Comparison of ENCODE assay signal across 25 mouse cellular contexts in the genomic region with DNA sequence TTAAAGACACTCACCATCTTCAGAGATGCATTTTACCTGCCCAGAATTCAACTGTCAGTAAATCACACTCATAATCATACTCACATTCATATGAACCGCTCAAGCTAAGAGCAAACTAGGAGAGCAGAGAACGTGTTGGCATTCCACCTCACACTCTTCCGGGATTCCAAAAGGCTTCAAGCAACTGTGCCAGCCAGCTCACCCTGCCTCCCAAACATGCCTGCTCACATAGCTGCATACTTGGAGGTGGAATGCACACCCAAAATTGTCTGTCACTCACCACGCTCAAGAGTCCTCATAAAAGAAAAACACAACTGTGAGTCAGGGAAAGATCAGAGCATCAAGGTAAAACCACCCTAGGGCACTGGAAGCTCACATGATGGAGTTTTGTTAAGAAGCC. TPM values are rescaled to one million over a fixed set of nuclear protein-coding genes. Genes with fewer than 3 reads are reported as not detected.
DNase-seq lines count a peak whose midpoint lies in the region; ATAC-seq and TF ChIP-seq lines count a peak whose summit lies in the region.
"Had no signal": no experiment of that assay in that cellular context is flagged by ENCODE, and none has a peak within 500 bp of the region (broad histone marks: within the 10 kb centered on the region; RNA-seq: fewer than 3 reads in every experiment).

No protein-coding gene starts in this region.

- H3K9me3 ChIP-seq in heart, embryonic 10.5 days, result no peaks in the 10 kb centered on the region
- no peaks in the 10 kb centered on the region for H3K9me3 ChIP-seq in limb, embryonic 12.5 days
- no peaks in the 10 kb centered on the region for H3K9me3 ChIP-seq in limb, embryonic 10.5 days (replicated peaks)
- no peaks in the 10 kb centered on the region for H3K9me3 ChIP-seq in heart, embryonic 16.5 days (replicated peaks; ENCODE audit: control insufficient read depth, low read length)
- H3K9me3 ChIP-seq: forebrain, embryonic 13.5 days; limb, embryonic 13.5 days; liver, embryonic 13.5 days; lung, embryonic 15.5 days; midbrain, embryonic 12.5 days; stomach, embryonic 15.5 days had no signal

- peaks cover 39% of the 10 kb centered on the region for H3K4me1 ChIP-seq in heart, embryonic 10.5 days
- peaks cover 17% of the 10 kb centered on the region for H3K4me1 ChIP-seq in limb, embryonic 12.5 days (replicated peaks)
- peaks cover 10% of the 10 kb centered on the region for H3K4me1 ChIP-seq in limb, embryonic 10.5 days
- H3K4me1 ChIP-seq in heart, embryonic 16.5 days (ENCODE audit: control insufficient read depth, insufficient read depth, low read length), result peaks cover 41% of the 10 kb centered on the region
- no peaks in the 10 kb centered on the region for H3K4me1 ChIP-seq in thymus, adult 2 months (replicated peaks; ENCODE audit: control insufficient read depth, insufficient read depth, low read length)
- H3K4me1 ChIP-seq: forebrain, embryonic 13.5 days; liver, embryonic 13.5 days; midbrain, embryonic 12.5 days had no signal

- H3K27me3 ChIP-seq in heart, embryonic 10.5 days (ENCODE audit: insufficient read depth, poor library complexity, severe bottlenecking), result no peaks in the 10 kb centered on the region
- no peaks in the 10 kb centered on the region for H3K27me3 ChIP-seq in limb, embryonic 12.5 days
- H3K27me3 ChIP-seq in limb, embryonic 10.5 days (ENCODE audit: low read depth, poor library complexity, severe bottlenecking), result no peaks in the 10 kb centered on the region
- no peaks in the 10 kb centered on the region for H3K27me3 ChIP-seq in heart, embryonic 16.5 days (ENCODE audit: control insufficient read depth, insufficient read depth, low read length)
- H3K27me3 ChIP-seq in thymus, adult 2 months (ENCODE audit: control insufficient read depth, insufficient read depth, low read length), result no peaks in the 10 kb centered on the region
- H3K27me3 ChIP-seq: forebrain, embryonic 13.5 days; limb, embryonic 13.5 days; liver, embryonic 13.5 days; lung, embryonic 15.5 days; midbrain, embryonic 12.5 days; stomach, embryonic 15.5 days had no signal

- H3K36me3 ChIP-seq in heart, embryonic 10.5 days, result peaks cover 17% of the 10 kb centered on the region
- 0 out of 2 replicates have a peak, but pooled peaks cover 4% of the 10 kb centered on the region for H3K36me3 ChIP-seq in limb, embryonic 12.5 days
- peaks cover 8% of the 10 kb centered on the region for H3K36me3 ChIP-seq in limb, embryonic 10.5 days
- H3K36me3 ChIP-seq in heart, embryonic 16.5 days (ENCODE audit: control insufficient read depth, insufficient read depth), result peaks cover 9% of the 10 kb centered on the region
- H3K36me3 ChIP-seq in thymus, adult 2 months (ENCODE audit: control insufficient read depth, insufficient read depth, low read length), result no peaks in the 10 kb centered on the region
- H3K36me3 ChIP-seq: liver, embryonic 13.5 days; lung, embryonic 15.5 days; midbrain, embryonic 12.5 days; stomach, embryonic 15.5 days had no signal

- no peak overlapping the region for H3K4me2 ChIP-seq in limb, embryonic 12.5 days
- peak overlapping the region; percentile 42 for H3K4me2 ChIP-seq in heart, embryonic 16.5 days (ENCODE audit: low read depth, low read length)
- H3K4me2 ChIP-seq: forebrain, embryonic 13.5 days; hindbrain, embryonic 14.5 days; limb, embryonic 13.5 days; liver, embryonic 13.5 days; lung, embryonic 15.5 days; midbrain, embryonic 12.5 days; stomach, embryonic 15.5 days had no signal

- DNase-seq in heart, adult 11 months, result peak; percentile 86
- no peak for DNase-seq in heart, embryonic 10.5 days (ENCODE audit: low spot score)
- no peak for DNase-seq in limb, embryonic 10.5 days (ENCODE audit: low spot score)
- peak; percentile 54 for DNase-seq in lung, postnatal 25 days (ENCODE audit: low spot score)
- no peak for DNase-seq in neural tube, embryonic 10.5 days (ENCODE audit: extremely low spot score, low spot score)
- no peak for DNase-seq in thymus, adult 2 months
- DNase-seq: adrenal gland, postnatal 25 days; cerebellum, adult 11 months; cerebellum, postnatal 10 days; kidney, adult 2 months; kidney, postnatal 10 days; layer of hippocampus, postnatal 36 days; liver, embryonic 13.5 days; thymus, adult 18-20 months; thymus, postnatal 4 days had no signal

- no peak for TF ChIP-seq POLR2A in thymus, adult 2 months (IDR thresholded peaks at IDR 0.05; ENCODE audit: control insufficient read depth, extremely low read depth, insufficient read depth, low read length, poor library complexity)

- no peak overlapping the region for H3K27ac ChIP-seq in heart, embryonic 10.5 days
- H3K27ac ChIP-seq in limb, embryonic 12.5 days, result 0 out of 2 replicates have a peak overlapping the region, but pooled peaks have one; percentile 4
- H3K27ac ChIP-seq in limb, embryonic 10.5 days, result no peak overlapping the region
- H3K27ac ChIP-seq in heart, embryonic 16.5 days (ENCODE audit: low read length), result peak overlapping the region; percentile 82
- no peak overlapping the region for H3K27ac ChIP-seq in thymus, adult 2 months (ENCODE audit: control insufficient read depth, insufficient read depth, low read length)
- H3K27ac ChIP-seq: forebrain, embryonic 13.5 days; hindbrain, embryonic 14.5 days; liver, embryonic 13.5 days; lung, embryonic 15.5 days; midbrain, embryonic 12.5 days had no signal

- no peak overlapping the region for H3K9ac ChIP-seq in limb, embryonic 12.5 days (replicated peaks)
- no peak overlapping the region for H3K9ac ChIP-seq in heart, embryonic 16.5 days (ENCODE audit: low read length)
- H3K9ac ChIP-seq: forebrain, embryonic 13.5 days; hindbrain, embryonic 14.5 days; limb, embryonic 13.5 days; liver, embryonic 13.5 days; lung, embryonic 15.5 days; midbrain, embryonic 12.5 days; stomach, embryonic 15.5 days had no signal

- 58% methylated on average over 4 of the region's 4 CpGs for WGBS in heart, embryonic 10.5 days
- WGBS in limb, embryonic 12.5 days, result 79% methylated on average over 4 of the region's 4 CpGs
- 87% methylated on average over 4 of the region's 4 CpGs for WGBS in limb, embryonic 10.5 days
- WGBS in heart, embryonic 16.5 days, result 36% methylated on average over 4 of the region's 4 CpGs
- 94% methylated on average over 4 of the region's 4 CpGs for WGBS in thymus, adult 2 months

- no peak for ATAC-seq in limb, embryonic 12.5 days (ENCODE audit: insufficient number of reproducible peaks, insufficient read depth, low FRiP score, low TSS enrichment, low read depth)
- ATAC-seq in heart, embryonic 16.5 days (replicated peaks; ENCODE audit: extremely low read depth, insufficient read depth, low FRiP score), result peak; percentile 73
- ATAC-seq: forebrain, embryonic 13.5 days; inflammation-experienced regulatory T-cells, adult 6 months had no signal

- H3K4me3 ChIP-seq in heart, embryonic 10.5 days, result no peak overlapping the region
- H3K4me3 ChIP-seq in limb, embryonic 12.5 days (replicated peaks), result no peak overlapping the region
- H3K4me3 ChIP-seq in limb, embryonic 10.5 days, result no peak overlapping the region
- no peak overlapping the region for H3K4me3 ChIP-seq in heart, embryonic 16.5 days (ENCODE audit: low read length)
- H3K4me3 ChIP-seq in thymus, adult 2 months (ENCODE audit: control insufficient read depth, insufficient read depth, low read length), result no peak overlapping the region
- H3K4me3 ChIP-seq: erythroblast, embryonic 14.5 days; forebrain, embryonic 13.5 days; limb, embryonic 13.5 days; liver, embryonic 13.5 days; lung, embryonic 15.5 days; midbrain, embryonic 12.5 days; stomach, embryonic 15.5 days had no signal

- TF ChIP-seq CTCF in thymus, adult 2 months (IDR thresholded peaks at IDR 0.05; ENCODE audit: borderline replicate concordance, control insufficient read depth, extremely low read depth, insufficient read depth, low read length, poor library complexity), result no peak

RNA-seq across cellular contexts. Expression of a gene that starts 34.3 kb away (rescaled TPM):
- 11.4 and 17.5 TPM in 2 replicates for polyA plus RNA-seq in heart, embryonic 10.5 days (2016; fragmentation: Nextera tagmentation; extraction: Ambion mirVana)
- polyA plus RNA-seq in limb, embryonic 12.5 days (2016; fragmentation: Nextera tagmentation; extraction: Ambion mirVana), result 7.8 and 9.4 TPM in 2 replicates
- polyA plus RNA-seq in limb, embryonic 10.5 days (2016; fragmentation: Nextera tagmentation; extraction: Ambion mirVana), result 7.2 and 7.8 TPM in 2 replicates
- 11.2 and 12.6 TPM in 2 replicates for polyA plus RNA-seq in heart, embryonic 16.5 days (2015; fragmentation: Nextera tagmentation; extraction: Ambion mirVana)
- 1.0 and 1.4 TPM in 2 replicates for polyA plus RNA-seq in thymus, adult 2 months (2012; rRNA removed)
- polyA plus RNA-seq: erythroblast, embryonic 14.5 days had no signal

Comparison
In these comparisons a context has a peak if more than half of its experiments do, and no peak if none do; other contexts are left out.
1. DNase-seq: peak in heart, adult 11 months (single experiment) and lung, postnatal 25 days (single experiment); none in heart, embryonic 10.5 days (single experiment), limb, embryonic 10.5 days (single experiment), neural tube, embryonic 10.5 days (single experiment) and thymus, adult 2 months (single experiment).
2. H3K27ac ChIP-seq: peak in limb, embryonic 12.5 days (single experiment) and heart, embryonic 16.5 days (single experiment); none in heart, embryonic 10.5 days (single experiment), limb, embryonic 10.5 days (single experiment) and thymus, adult 2 months (single experiment).